Mouse (Mus musculus) brain, embryonic 14.5 days (tissue): Measurements from ENCODE around the gene Il4i1.

Experiments used
- CTCF ChIP-seq: fragments of 200-500 bp; IDR thresholded peaks from 2 replicates; pipeline ENCODE4 v1.5.1; 2012; ENCODE audit warnings: inconsistent platforms, mild to moderate bottlenecking, moderate library complexity, borderline replicate concordance; ENCODE audit not compliant: insufficient read depth, insufficient read length; ENCODE audit errors: extremely low read depth
- POLR2A ChIP-seq: fragments of 200-500 bp; IDR thresholded peaks from 2 replicates; pipeline ENCODE4 v1.6.1; 2012; ENCODE audit warnings: mild to moderate bottlenecking, inconsistent platforms, borderline replicate concordance; ENCODE audit not compliant: poor library complexity, insufficient read depth, insufficient read length, severe bottlenecking; ENCODE audit errors: extremely low read depth

- TF ChIP-seq CTCF (peak; percentile 93), POLR2A (no peak)
Observed at GRCm38 (mm10) chr7:44860576-44861428, 44.6 kb downstream of the Il4i1 start.
